Mouse (Mus musculus): ENCODE results near the gene Tnfrsf22.
"Not testable (repeated sequence)": the region's sequence is repeated elsewhere in the genome, so short reads cannot be mapped to it uniquely, and the experiment has no call there.

- not testable (repeated sequence) for TF ChIP-seq CHD1 (IDR thresholded peaks at IDR 0.05; ENCODE audit: low read depth, low read length); POLR2AphosphoS5 (IDR thresholded peaks at IDR 0.05; ENCODE audit: borderline replicate concordance, low read depth, low read length)
Observed at GRCm38 (mm10) chr7:143680836-143681235, 31.4 kb upstream of the Tnfrsf22 start.
